Mouse (Mus musculus) limb, embryonic 10.5 days (tissue): ENCODE measurements at regions not wholly inside any gene's neighbourhood (a gene's known extent, or its start where the extent isn't known, plus 50 kb on each side); places are given as distances from the start of the nearest gene placed in this dataset.
A peak's percentile ranks its signal among the peaks of the same experiment; 100 is the strongest.

Experiments
- DNase-seq: peaks from one replicate; pipeline ENCODE4 v3.0.0-alpha.2; 2017; ENCODE audit warnings: low spot score
- H3K27ac ChIP-seq: fragments of 300-500 bp; sonication (generic); 2 replicates; pipeline ENCODE4 v1.5.1; 2016; ENCODE audit warnings: mild to moderate bottlenecking
- H3K27me3 ChIP-seq: fragments of 300-500 bp; sonication (generic); 2 replicates; pipeline ENCODE4 v1.6.1; 2016; ENCODE audit warnings: low read depth, mild to moderate bottlenecking; ENCODE audit not compliant: poor library complexity, severe bottlenecking
- H3K36me3 ChIP-seq: fragments of 300-500 bp; sonication (generic); 2 replicates; pipeline ENCODE4 v1.6.1; 2016; ENCODE audit warnings: mild to moderate bottlenecking, moderate library complexity
- H3K4me1 ChIP-seq: fragments of 300-500 bp; sonication (generic); 2 replicates; pipeline ENCODE4 v1.6.1; 2016
- H3K4me3 ChIP-seq: fragments of 300-500 bp; sonication (generic); 2 replicates; pipeline ENCODE4 v1.5.1; 2016; ENCODE audit warnings: mild to moderate bottlenecking, moderate library complexity
- H3K9me3 ChIP-seq: fragments of 300-500 bp; sonication (generic); replicated peaks from 2 replicates; pipeline ENCODE4 v1.6.1; 2016; ENCODE audit warnings: mild to moderate bottlenecking
- WGBS: fragments of 180-500 bp; shearing (Covaris S2); methylation state at CpG from one replicate; pipeline ENCODE4 v1.1.7; 2016; 5-methylcytosine and 5-hydroxymethylcytosine counted together

- Histone ChIP-seq H3K36me3 (no peaks in the 10 kb centered on the region), H3K4me1 (peaks cover 18% of the 10 kb centered on the region), H3K27ac (no peak overlapping the region), H3K4me3 (peak overlapping the region; percentile 6; the same call in 1 of the 2 replicates), H3K27me3 (no peaks in the 10 kb centered on the region), H3K9me3 (no peaks in the 10 kb centered on the region)
- WGBS: 14% methylated on average over 9 of the region's 11 CpGs
- DNase-seq: peak; percentile 35
Observed at GRCm38 (mm10) chr10:111071805-111072553, 62.0 kb upstream of the Zdhhc17 start.

- Histone ChIP-seq H3K4me3 (no peak overlapping the region), H3K9me3 (no peaks in the 10 kb centered on the region), H3K4me1 (no peaks in the 10 kb centered on the region), H3K27me3 (no peaks in the 10 kb centered on the region), H3K27ac (no peak overlapping the region), H3K36me3 (no peaks in the 10 kb centered on the region)
- WGBS: 59% methylated on average over 11 of the region's 11 CpGs
- DNase-seq: no peak
Observed at GRCm38 (mm10) chr10:111066146-111066545, 56.2 kb upstream of the Zdhhc17 start.

GRCm38 (mm10) chr10:111060626-111061025 is 50.7 kb upstream of the Zdhhc17 start:
- H3K4me1 ChIP-seq: peaks cover 2% of the 10 kb centered on the region; the same call in 1 of the 2 replicates
- no peak overlapping the region for H3K4me3 ChIP-seq
- H3K27ac ChIP-seq: no peak overlapping the region
- H3K27me3 ChIP-seq: no peaks in the 10 kb centered on the region
- DNase-seq: no peak
- WGBS: 90% methylated on average over 8 of the region's 8 CpGs
- H3K9me3 ChIP-seq: no peaks in the 10 kb centered on the region
- H3K36me3 ChIP-seq: no peaks in the 10 kb centered on the region
